Mouse (Mus musculus) mammary gland, adult 2 months (tissue): ENCODE results near the gene 2300002M23Rik. TPM values are rescaled to one million over a fixed set of nuclear protein-coding genes. Genes with fewer than 3 reads are reported as not detected.

Experiments used
- polyA plus RNA-seq: library from polyadenylated mRNA; depleted of rRNA; stranded (reverse); fragments of >200 nt; gene quantifications from 2 replicates; pipeline ENCODE4 v1.2.3, GENCODE M21; 2012; ENCODE audit warnings: low replicate concordance; rRNA removed

The 2300002M23Rik gene
- not detected in 2 replicates for polyA plus RNA-seq

DNA sequence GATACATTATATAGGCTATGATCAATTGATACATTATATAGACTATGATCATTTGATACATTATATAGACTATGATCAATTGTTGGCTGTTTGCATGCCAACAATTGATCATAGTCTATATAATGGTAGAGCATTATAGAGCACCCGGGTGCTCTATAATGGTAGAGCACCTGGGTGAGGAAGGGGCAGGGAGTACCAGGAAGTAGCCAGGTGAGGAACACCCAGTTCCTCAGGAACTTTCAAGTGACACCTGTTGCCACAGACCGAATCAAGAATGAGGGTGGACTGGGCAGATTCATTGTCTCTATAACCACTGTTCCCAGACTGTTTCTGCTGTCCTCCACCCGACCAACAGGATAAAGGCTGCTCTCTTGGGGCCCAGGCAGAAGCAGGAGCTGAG is at the start of gene 2300002M23Rik:
TSS of gene 2300002M23Rik (plus strand) at position 301 of the 400 bp plus-strand sequence.

DNA sequence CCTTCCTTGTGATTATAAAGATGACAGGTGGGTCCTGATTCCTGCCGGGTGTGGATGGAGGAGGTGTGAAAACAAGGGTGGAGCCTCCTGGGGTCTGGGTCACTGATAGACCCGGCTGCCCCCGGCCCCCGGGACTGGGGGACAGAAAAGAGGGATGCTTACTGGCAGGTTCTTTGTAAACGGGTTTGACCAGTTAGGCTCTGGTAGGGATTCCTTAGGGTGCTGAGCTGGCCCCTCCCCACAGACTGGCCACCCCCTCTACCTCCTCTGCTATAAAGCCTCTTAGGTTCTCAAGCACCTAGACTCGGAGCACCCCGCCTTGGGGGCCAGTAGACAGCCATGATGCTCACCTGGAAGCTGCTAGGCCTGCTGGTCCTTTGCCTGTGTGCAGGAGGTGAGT is 34.3 kb upstream of the 2300002M23Rik start, which contains the start of gene Psors1c2:
TSS of gene Psors1c2 (plus strand) at position 301 of the 400 bp plus-strand sequence.

DNA sequence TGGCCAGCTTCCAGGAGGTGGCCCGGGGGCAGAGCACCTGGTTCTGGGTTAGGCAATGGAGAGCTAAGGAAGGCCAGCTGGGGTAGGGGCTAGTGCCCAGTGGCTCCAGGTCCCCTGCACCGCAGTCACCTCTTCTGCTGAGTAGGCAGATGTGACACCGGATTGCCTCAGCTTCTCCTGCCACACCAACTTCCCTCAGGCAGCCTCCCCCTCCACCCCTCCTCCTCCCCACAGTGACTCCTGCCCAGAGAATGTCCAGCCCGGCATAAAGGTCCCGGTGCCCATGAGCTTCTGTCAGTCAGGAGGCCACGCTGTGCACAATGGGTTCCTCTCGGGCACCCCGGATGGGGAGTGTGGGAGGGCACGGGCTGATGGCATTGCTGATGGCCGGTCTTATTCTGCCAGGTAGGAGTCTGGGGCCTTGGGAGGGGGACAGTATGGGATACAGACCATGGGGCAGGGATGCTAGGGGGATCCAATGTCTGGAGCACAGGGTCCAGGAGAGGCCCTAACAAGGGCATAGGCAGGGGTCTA is 15.3 kb upstream of the 2300002M23Rik start, which contains the start of gene Cdsn:
TSS of gene Cdsn (plus strand) at position 248 of the 534 bp plus-strand sequence.

DNA sequence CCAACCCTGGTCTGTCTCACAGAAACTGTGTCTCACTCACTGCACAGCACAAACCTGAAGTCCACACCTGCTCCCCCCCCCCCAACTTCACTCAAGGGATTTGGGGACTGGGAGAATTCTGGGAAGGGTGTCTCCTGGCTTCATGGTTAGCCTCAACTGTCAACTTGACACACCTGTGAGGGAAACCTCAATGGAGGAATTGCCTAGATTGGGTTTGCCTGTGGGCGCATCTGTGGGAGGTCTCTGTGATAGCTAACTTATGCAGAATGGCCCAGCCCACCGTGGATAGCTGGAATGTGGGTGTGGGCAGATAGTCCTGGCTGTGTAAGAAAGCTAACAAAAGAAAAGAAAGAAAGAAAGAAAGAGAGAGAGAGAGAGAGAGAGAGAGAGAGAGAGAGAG is 34.0 kb downstream of the 2300002M23Rik start, which contains the start of gene Sfta2:
TSS of gene Sfta2 (plus strand) at position 301 of the 400 bp plus-strand sequence.

Other genes starting within 250 kb of the 2300002M23Rik start
- gene H2-Q1, start 247.0 kb upstream of the 2300002M23Rik start, polyA plus RNA-seq = 0.06 and 0.08 TPM in 2 replicates
- 2.9 and 3.9 TPM in 2 replicates for gene H2-Q2, start 225.2 kb upstream of the 2300002M23Rik start, polyA plus RNA-seq
- gene H2-Q4, start 187.8 kb upstream of the 2300002M23Rik start, polyA plus RNA-seq = 138 and 275 TPM in 2 replicates
- gene H2-Q6, start 142.6 kb upstream of the 2300002M23Rik start, polyA plus RNA-seq = 123 and 169 TPM in 2 replicates
- 529 and 618 TPM in 2 replicates for gene H2-Q7, start 128.3 kb upstream of the 2300002M23Rik start, polyA plus RNA-seq
- 195 and 217 TPM in 2 replicates for gene H2-Q10, start 97.4 kb upstream of the 2300002M23Rik start, polyA plus RNA-seq
- not detected in 2 replicates for gene Pou5f1, start 61.4 kb upstream of the 2300002M23Rik start, polyA plus RNA-seq
- gene Tcf19, start 50.6 kb upstream of the 2300002M23Rik start, polyA plus RNA-seq = 9.0 and 13.1 TPM in 2 replicates
- 5.8 and 6.5 TPM in 2 replicates for gene Cchcr1, start 50.4 kb upstream of the 2300002M23Rik start, polyA plus RNA-seq
- 0.79 TPM in 1 of 2 replicates, not detected in the other for gene Psors1c2, start 34.2 kb upstream of the 2300002M23Rik start, polyA plus RNA-seq
- 63.9 and 77.7 TPM in 2 replicates for gene Cdsn, start 15.3 kb upstream of the 2300002M23Rik start, polyA plus RNA-seq
- gene Sfta2, start 34.1 kb downstream of the 2300002M23Rik start, polyA plus RNA-seq = not detected in 2 replicates
- gene Gm9573, start 59.2 kb downstream of the 2300002M23Rik start, polyA plus RNA-seq = not detected in 2 replicates
- not detected in 2 replicates for gene Mucl3, start 76.2 kb downstream of the 2300002M23Rik start, polyA plus RNA-seq
- gene Vars2, start 100.1 kb downstream of the 2300002M23Rik start, polyA plus RNA-seq = 29.6 and 63.8 TPM in 2 replicates
- gene Gtf2h4, start 106.3 kb downstream of the 2300002M23Rik start, polyA plus RNA-seq = 29.5 and 31.8 TPM in 2 replicates
- gene Ddr1, start 137.2 kb downstream of the 2300002M23Rik start, polyA plus RNA-seq = 39.2 and 64.6 TPM in 2 replicates